Mouse (Mus musculus) lung, embryonic 14.5 days (tissue): ENCODE results near the gene Ppia. TPM values are rescaled to one million over a fixed set of nuclear protein-coding genes. Genes with fewer than 3 reads are reported as not detected.
"Not testable (repeated sequence)": the region's sequence is repeated elsewhere in the genome, so short reads cannot be mapped to it uniquely, and the experiment has no call there.

Experiments used
- ATAC-seq: fragments of 200-750 bp; cut with Nextera tagmentation; 2 replicates; pipeline ENCODE4 v1.8.0; 2017; ENCODE audit warnings: mild to moderate bottlenecking, moderate TSS enrichment, moderate library complexity; ENCODE audit not compliant: insufficient read depth
- DNase-seq: peaks from one replicate; pipeline ENCODE4 v3.0.0-alpha.2; 2015
- H3K27ac ChIP-seq: fragments of 300-500 bp; sonication (generic); 2 replicates; pipeline ENCODE4 v1.5.1; 2014; ENCODE audit warnings: low read depth, mild to moderate bottlenecking, moderate library complexity
- H3K27me3 ChIP-seq: fragments of 300-500 bp; sonication (generic); 2 replicates; pipeline ENCODE4 v1.6.1; 2014; ENCODE audit warnings: low read length, control low read depth; ENCODE audit not compliant: insufficient read depth
- H3K36me3 ChIP-seq: fragments of 300-500 bp; sonication (generic); 2 replicates; pipeline ENCODE4 v1.6.1; 2014; ENCODE audit warnings: control low read depth; ENCODE audit not compliant: insufficient read depth
- H3K4me1 ChIP-seq: fragments of 300-500 bp; sonication (generic); 2 replicates; pipeline ENCODE4 v1.6.1; 2014; ENCODE audit warnings: antibody characterized with exemption, control low read depth; ENCODE audit not compliant: insufficient read depth
- H3K4me2 ChIP-seq: fragments of 300-500 bp; sonication (generic); 2 replicates; pipeline ENCODE4 v1.6.1; 2014; ENCODE audit warnings: mild to moderate bottlenecking
- H3K4me3 ChIP-seq: fragments of 300-500 bp; sonication (generic); 2 replicates; pipeline ENCODE4 v1.5.1; 2014; ENCODE audit warnings: low read depth, low read length
- H3K9ac ChIP-seq: fragments of 300-500 bp; sonication (generic); 2 replicates; pipeline ENCODE4 v1.6.1; 2014
- H3K9me3 ChIP-seq: fragments of 300-500 bp; sonication (generic); 2 replicates; pipeline ENCODE4 v1.6.1; 2016; ENCODE audit warnings: low read depth, low read length, control low read depth
- CTCF ChIP-seq: IDR thresholded peaks from 2 replicates; pipeline ENCODE4 v1.5.1; 2016; ENCODE audit warnings: antibody characterized with exemption, low read depth
- WGBS: fragments of 180-500 bp; shearing (Covaris S2); extraction: QIAGEN DNeasy Blood & Tissue Kit; methylation state at CpG from one replicate; pipeline ENCODE4 v1.1.7; 2014; 5-methylcytosine and 5-hydroxymethylcytosine counted together
- polyA plus RNA-seq: library from polyadenylated mRNA; unstranded; fragments of >200 nt; fragmentation: Nextera tagmentation; extraction: Ambion mirVana; gene quantifications from 2 replicates; pipeline ENCODE4 v1.2.1, GENCODE M21; 2014

Gene Ppia
- 6,177 and 6,257 TPM in 2 replicates for polyA plus RNA-seq

- Histone ChIP-seq H3K9ac (peak within 1 kb of the TSS; percentile 99), H3K36me3 (peaks cover 25% of the 10 kb centered on the region), H3K4me1 (no peaks in the 10 kb centered on the region), H3K4me2 (peak within 1 kb of the TSS; percentile 94), H3K27me3 (no peaks in the 10 kb centered on the region), H3K9me3 (no peaks in the 10 kb centered on the region), H3K4me3 (peak within 1 kb of the TSS; percentile 95), H3K27ac (peak within 1 kb of the TSS; percentile 99)
- WGBS: 3% methylated on average over 21 of the region's 21 CpGs
- TF ChIP-seq CTCF: no peak
- peak; percentile 72 for DNase-seq
- ATAC-seq: peak; percentile 66
Measured at GRCm38 (mm10) chr11:6414751-6415550, at the start of gene Ppia. Ppia (plus strand) TSS chr11:6415443.

- H3K27me3 ChIP-seq: no peaks in the 10 kb centered on the region
- no peak overlapping the region for H3K9ac ChIP-seq
- no peak overlapping the region for H3K4me2 ChIP-seq
- no peak overlapping the region for H3K4me3 ChIP-seq
- 18% methylated on average over 11 of the region's 11 CpGs for WGBS
- no peak overlapping the region for H3K27ac ChIP-seq
- H3K4me1 ChIP-seq: no peaks in the 10 kb centered on the region
- peak; percentile 49; the same call in 1 of the 2 replicates for ATAC-seq
- H3K36me3 ChIP-seq: no peaks in the 10 kb centered on the region
- no peaks in the 10 kb centered on the region for H3K9me3 ChIP-seq
- TF ChIP-seq CTCF: peak; percentile 84
- DNase-seq: peak; percentile 87
Measured at GRCm38 (mm10) chr11:6365885-6366284, 49.4 kb upstream of the Ppia start.

- H3K4me3 ChIP-seq: no peak overlapping the region
- ATAC-seq: peak; percentile 47
- H3K27me3 ChIP-seq: no peaks in the 10 kb centered on the region
- no peak for DNase-seq
- 69% methylated on average over 6 of the region's 6 CpGs for WGBS
- no peaks in the 10 kb centered on the region for H3K9me3 ChIP-seq
- no peak overlapping the region for H3K27ac ChIP-seq
- H3K36me3 ChIP-seq: no peaks in the 10 kb centered on the region
- TF ChIP-seq CTCF: no peak
- no peaks in the 10 kb centered on the region for H3K4me1 ChIP-seq
- no peak overlapping the region for H3K4me2 ChIP-seq
- H3K9ac ChIP-seq: no peak overlapping the region
Measured at GRCm38 (mm10) chr11:6366434-6366833, 48.8 kb upstream of the Ppia start.

- Histone ChIP-seq H3K36me3 (no peaks in the 10 kb centered on the region), H3K4me3 (no peak overlapping the region), H3K4me2 (no peak overlapping the region), H3K4me1 (no peaks in the 10 kb centered on the region), H3K27me3 (no peaks in the 10 kb centered on the region), H3K27ac (no peak overlapping the region), H3K9me3 (no peaks in the 10 kb centered on the region), H3K9ac (no peak overlapping the region)
- ATAC-seq (no peak), DNase-seq (no peak)
- no peak for TF ChIP-seq CTCF
- WGBS: 58% methylated on average over 4 of the region's 4 CpGs
Measured at GRCm38 (mm10) chr11:6367156-6367555, 48.1 kb upstream of the Ppia start.

GRCm38 (mm10) chr11:6367986-6368385 is 47.3 kb upstream of the Ppia start:
- WGBS: 80% methylated on average over 5 of the region's 5 CpGs
- H3K36me3 ChIP-seq, H3K27ac ChIP-seq, H3K4me3 ChIP-seq, H3K9ac ChIP-seq, DNase-seq, H3K27me3 ChIP-seq, H3K9me3 ChIP-seq, H3K4me2 ChIP-seq, H3K4me1 ChIP-seq, ATAC-seq: not testable (repeated sequence)

- DNase-seq: no peak
- H3K4me3 ChIP-seq: no peak overlapping the region
- WGBS: 80% methylated on average over 11 of the region's 11 CpGs
Measured at GRCm38 (mm10) chr11:6371376-6372155, 43.7 kb upstream of the Ppia start.

GRCm38 (mm10) chr11:6372784-6373183 is 42.5 kb upstream of the Ppia start:
- TF ChIP-seq CTCF: no peak
- Histone ChIP-seq H3K36me3 (no peaks in the 10 kb centered on the region), H3K4me1 (no peaks in the 10 kb centered on the region), H3K27ac (no peak overlapping the region), H3K4me3 (no peak overlapping the region), H3K27me3 (no peaks in the 10 kb centered on the region), H3K9me3 (no peaks in the 10 kb centered on the region), H3K9ac (no peak overlapping the region), H3K4me2 (no peak overlapping the region)
- DNase-seq (no peak), ATAC-seq (no peak)
- WGBS: 88% methylated on average over 9 of the region's 9 CpGs

More at GRCm38 (mm10) chr11:6371376-6372155, 43.7 kb upstream of the Ppia start:
- Histone ChIP-seq H3K27me3 (no peaks in the 10 kb centered on the region), H3K4me2 (no peak overlapping the region), H3K4me1 (no peaks in the 10 kb centered on the region), H3K27ac (no peak overlapping the region), H3K36me3 (no peaks in the 10 kb centered on the region), H3K9ac (no peak overlapping the region), H3K9me3 (no peaks in the 10 kb centered on the region)
- TF ChIP-seq CTCF: no peak
- ATAC-seq: no peak
